Mouse (Mus musculus): ENCODE measurements around the gene Cybc1.

Gene Cybc1

GRCm38 (mm10) chr11:121216831-121217230 lies 12.3 kb downstream of the Cybc1 start:
- no peak for DNase-seq (ENCODE audit: low read depth)

- DNase-seq (ENCODE audit: low read depth) = peak; percentile 97
Measured at GRCm38 (mm10) chr11:121204161-121205006, 24.7 kb downstream of the Cybc1 start, which contains the start of the genes Hexdc and Ogfod3. TSS of gene Hexdc (plus strand) at chr11:121204433. TSS of gene Ogfod3 (minus strand) at chr11:121204711.

GRCm38 (mm10) chr11:121203859-121204160 lies 25.3 kb downstream of the Cybc1 start:
- DNase-seq (ENCODE audit: low read depth) = no peak

GRCm38 (mm10) chr11:121201436-121202198 lies 27.5 kb downstream of the Cybc1 start:
- DNase-seq (ENCODE audit: low read depth) = peak; percentile 68

GRCm38 (mm10) chr11:121200781-121201180 lies 28.3 kb downstream of the Cybc1 start:
- DNase-seq (ENCODE audit: low read depth) = no peak

- DNase-seq (ENCODE audit: low read depth) = no peak
Measured at GRCm38 (mm10) chr11:121199851-121200250, 29.3 kb downstream of the Cybc1 start.

- DNase-seq (ENCODE audit: low read depth) = no peak
Measured at GRCm38 (mm10) chr11:121198622-121199021, 30.5 kb downstream of the Cybc1 start.

GRCm38 (mm10) chr11:121193415-121193814 lies 35.7 kb downstream of the Cybc1 start:
- no peak for DNase-seq (ENCODE audit: low read depth)

GRCm38 (mm10) chr11:121192742-121193141 lies 36.4 kb downstream of the Cybc1 start:
- no peak for DNase-seq (ENCODE audit: low read depth)

GRCm38 (mm10) chr11:121189681-121190080 lies 39.4 kb downstream of the Cybc1 start:
- no peak for DNase-seq (ENCODE audit: low read depth)

- DNase-seq (ENCODE audit: low read depth) = peak; percentile 68
Measured at GRCm38 (mm10) chr11:121176285-121177270, 52.5 kb downstream of the Cybc1 start.

GRCm38 (mm10) chr11:121174234-121174633 lies 54.9 kb downstream of the Cybc1 start:
- no peak for DNase-seq (ENCODE audit: low read depth)

GRCm38 (mm10) chr11:121173203-121173602 lies 55.9 kb downstream of the Cybc1 start:
- no peak for DNase-seq (ENCODE audit: low read depth)

All from induced T-regulatory cell, adult 2 months (primary cell).